Mouse (Mus musculus) neural tube, embryonic 11.5 days (tissue): ENCODE measurements at regions not wholly inside any gene's neighbourhood (a gene's known extent, or its start where the extent isn't known, plus 50 kb on each side); places are given as distances from the start of the nearest gene placed in this dataset.
A peak's percentile ranks its signal among the peaks of the same experiment; 100 is the strongest.

ENCODE experiments used
- ATAC-seq: fragments of 200-750 bp; cut with Nextera tagmentation; 2 replicates; pipeline ENCODE4 v1.8.0; 2017; ENCODE audit warnings: moderate number of reproducible peaks, mild to moderate bottlenecking, moderate TSS enrichment, moderate library complexity; ENCODE audit not compliant: insufficient read depth, low FRiP score, low TSS enrichment
- DNase-seq: peaks from one replicate; pipeline ENCODE4 v3.0.0-alpha.2; 2015; ENCODE audit warnings: low spot score
- H3K27ac ChIP-seq: fragments of 300-500 bp; sonication (generic); 2 replicates; pipeline ENCODE4 v1.5.1; 2014; ENCODE audit warnings: low read depth, mild to moderate bottlenecking, low read length
- H3K27me3 ChIP-seq: fragments of 300-500 bp; sonication (generic); 2 replicates; pipeline ENCODE4 v1.6.1; 2014; ENCODE audit warnings: mild to moderate bottlenecking, low read length, mixed read lengths; ENCODE audit not compliant: control insufficient read depth, insufficient read depth
- H3K36me3 ChIP-seq: fragments of 300-500 bp; sonication (generic); 2 replicates; pipeline ENCODE4 v1.6.1; 2014; ENCODE audit warnings: mild to moderate bottlenecking, low read length, moderate library complexity, mixed read lengths; ENCODE audit not compliant: control insufficient read depth, insufficient read depth
- H3K4me1 ChIP-seq: fragments of 300-500 bp; sonication (generic); 2 replicates; pipeline ENCODE4 v1.6.1; 2014; ENCODE audit warnings: low read length, mixed read lengths; ENCODE audit not compliant: control insufficient read depth, insufficient read depth
- H3K4me2 ChIP-seq: fragments of 300-500 bp; sonication (generic); 2 replicates; pipeline ENCODE4 v1.6.1; 2014; ENCODE audit warnings: low read depth, mild to moderate bottlenecking, moderate library complexity
- H3K4me3 ChIP-seq: fragments of 300-500 bp; sonication (generic); 2 replicates; pipeline ENCODE4 v1.5.1; 2014; ENCODE audit warnings: low read depth, low read length
- H3K9ac ChIP-seq: fragments of 300-500 bp; sonication (generic); 2 replicates; pipeline ENCODE4 v1.6.1; 2014; ENCODE audit warnings: mild to moderate bottlenecking, low read length
- H3K9me3 ChIP-seq: fragments of 300-500 bp; sonication (generic); 2 replicates; pipeline ENCODE4 v1.6.1; 2016; ENCODE audit warnings: low read length; ENCODE audit not compliant: control insufficient read depth
- WGBS: fragments of 180-500 bp; shearing (Covaris S2); extraction: QIAGEN DNeasy Blood & Tissue Kit; methylation state at CpG from one replicate; pipeline ENCODE4 v1.1.7; 2014; 5-methylcytosine and 5-hydroxymethylcytosine counted together

DNA sequence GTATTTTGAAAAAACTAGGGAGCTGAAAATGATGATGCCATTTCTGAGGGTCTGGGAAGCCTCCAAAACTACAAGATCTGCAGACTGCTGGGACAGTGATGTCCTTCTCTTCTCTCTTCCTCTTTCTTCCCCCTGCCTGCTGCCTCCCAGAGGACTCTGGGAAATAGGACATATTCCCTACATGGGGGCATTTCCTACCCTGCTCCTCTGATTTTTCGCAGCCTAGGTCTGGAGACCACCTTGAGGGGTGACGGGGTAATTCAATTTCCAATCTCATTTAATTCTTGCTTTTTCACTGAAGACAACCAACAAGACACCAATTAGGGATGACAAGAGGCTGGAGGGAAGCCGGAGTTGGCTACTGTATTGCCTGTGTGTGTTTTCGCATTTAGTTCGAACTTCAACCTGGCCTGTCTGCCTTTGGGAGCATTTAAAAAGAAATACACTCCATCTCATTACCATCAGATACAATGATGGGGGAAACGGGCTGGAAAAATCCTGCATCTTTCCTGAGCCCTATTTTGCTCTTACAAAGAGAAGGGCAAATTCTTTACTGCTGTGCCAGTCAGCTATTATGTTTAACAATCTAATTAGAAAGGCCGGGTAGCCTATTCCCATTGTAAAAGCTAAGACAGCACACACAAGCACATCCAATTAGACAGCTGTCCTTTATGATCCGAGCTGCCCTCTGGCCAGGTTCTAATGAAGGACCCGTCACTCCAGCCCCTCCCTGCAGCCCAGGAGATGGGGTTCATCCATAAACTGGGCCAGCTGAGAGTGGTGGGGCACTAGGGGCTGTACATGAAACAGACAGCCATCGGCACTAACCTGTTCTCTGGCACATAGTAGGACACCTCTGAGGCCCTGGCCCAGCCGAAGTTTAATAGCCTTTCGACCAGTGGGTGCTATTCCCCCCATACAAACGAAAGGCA lies 505.0 kb downstream of the 1700129C05Rik start:
- ATAC-seq = peak; percentile 71
- Histone ChIP-seq H3K4me1 (peaks cover 5% of the 10 kb centered on the region), H3K9ac (no peak overlapping the region), H3K4me2 (no peak overlapping the region), H3K27me3 (no peaks in the 10 kb centered on the region), H3K9me3 (no peaks in the 10 kb centered on the region), H3K4me3 (no peak overlapping the region), H3K27ac (no peak overlapping the region), H3K36me3 (no peaks in the 10 kb centered on the region)
- WGBS = 37% methylated on average over 13 of the region's 13 CpGs
- DNase-seq = peak; percentile 18

GRCm38 (mm10) chr14:58631221-58631620 lies 511.5 kb downstream of the 1700129C05Rik start:
- no peak overlapping the region for H3K9ac ChIP-seq
- H3K9me3 ChIP-seq = no peaks in the 10 kb centered on the region
- no peaks in the 10 kb centered on the region for H3K36me3 ChIP-seq
- 56% methylated on average over 9 of the region's 9 CpGs for WGBS
- H3K4me2 ChIP-seq = no peak overlapping the region
- ATAC-seq (no peak), DNase-seq (peak; percentile 21)
- no peaks in the 10 kb centered on the region for H3K4me1 ChIP-seq
- H3K27ac ChIP-seq = no peak overlapping the region
- H3K4me3 ChIP-seq = no peak overlapping the region
- no peaks in the 10 kb centered on the region for H3K27me3 ChIP-seq

- Histone ChIP-seq H3K27me3 (no peaks in the 10 kb centered on the region), H3K4me1 (no peaks in the 10 kb centered on the region), H3K4me2 (no peak overlapping the region), H3K36me3 (no peaks in the 10 kb centered on the region), H3K9me3 (no peaks in the 10 kb centered on the region), H3K9ac (no peak overlapping the region), H3K27ac (no peak overlapping the region), H3K4me3 (no peak overlapping the region)
- ATAC-seq (no peak), DNase-seq (no peak)
- WGBS = 93% methylated on average over 2 of the region's 2 CpGs
Observed at GRCm38 (mm10) chr14:58628266-58628665, 514.4 kb downstream of the 1700129C05Rik start.

DNA sequence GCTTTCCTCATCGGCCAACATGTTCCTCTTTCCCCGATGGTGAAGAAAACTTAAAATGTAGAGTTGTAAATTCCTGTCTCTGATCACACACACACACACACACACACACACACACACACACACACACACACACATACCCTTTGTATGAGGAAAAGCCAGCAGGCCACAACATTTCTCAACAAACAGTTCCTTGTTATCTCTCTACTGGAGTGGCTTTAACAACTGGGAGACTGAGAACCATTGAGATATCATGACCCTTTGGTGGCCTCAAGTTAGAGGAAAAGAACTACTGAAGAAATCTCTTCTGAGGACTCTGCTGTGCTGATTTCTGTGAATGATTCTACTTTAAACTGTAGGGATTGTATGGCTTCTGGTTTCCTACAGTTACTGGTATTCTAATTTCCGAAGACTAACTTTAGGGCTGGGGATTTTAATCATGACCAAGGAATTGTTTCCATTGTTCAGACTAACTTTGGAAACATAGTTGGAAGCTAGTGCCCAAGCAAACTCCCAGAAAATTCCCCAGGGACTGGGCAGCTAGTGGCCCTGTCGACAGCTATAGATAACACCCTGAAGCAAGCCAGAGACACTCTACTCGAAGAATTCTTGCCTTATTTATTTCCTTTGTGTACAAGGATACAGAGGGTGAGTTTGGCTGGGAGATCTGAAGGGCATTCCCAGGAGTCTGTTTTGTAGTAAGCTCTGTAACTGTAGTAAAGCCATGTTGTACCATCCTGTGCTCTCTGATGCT lies 516.0 kb downstream of the 1700129C05Rik start:
- ATAC-seq (no peak), DNase-seq (no peak)
- H3K9me3 ChIP-seq = no peaks in the 10 kb centered on the region
- no peaks in the 10 kb centered on the region for H3K27me3 ChIP-seq
- no peak overlapping the region for H3K4me2 ChIP-seq
- H3K36me3 ChIP-seq = no peaks in the 10 kb centered on the region
- H3K4me1 ChIP-seq = no peaks in the 10 kb centered on the region
- no peak overlapping the region for H3K4me3 ChIP-seq
- no peak overlapping the region for H3K27ac ChIP-seq
- 83% methylated on average over 5 of the region's 5 CpGs for WGBS
- no peak overlapping the region for H3K9ac ChIP-seq

- Histone ChIP-seq H3K4me2 (no peak overlapping the region), H3K9me3 (no peaks in the 10 kb centered on the region), H3K9ac (no peak overlapping the region), H3K4me1 (0 out of 2 replicates have a peak, but pooled peaks cover 2% of the 10 kb centered on the region), H3K36me3 (no peaks in the 10 kb centered on the region), H3K27ac (no peak overlapping the region), H3K4me3 (no peak overlapping the region), H3K27me3 (no peaks in the 10 kb centered on the region)
- 90% methylated on average over 2 of the region's 2 CpGs for WGBS
- ATAC-seq (no peak), DNase-seq (no peak)
Observed at GRCm38 (mm10) chr14:58620186-58620585, 522.5 kb downstream of the 1700129C05Rik start.

DNA sequence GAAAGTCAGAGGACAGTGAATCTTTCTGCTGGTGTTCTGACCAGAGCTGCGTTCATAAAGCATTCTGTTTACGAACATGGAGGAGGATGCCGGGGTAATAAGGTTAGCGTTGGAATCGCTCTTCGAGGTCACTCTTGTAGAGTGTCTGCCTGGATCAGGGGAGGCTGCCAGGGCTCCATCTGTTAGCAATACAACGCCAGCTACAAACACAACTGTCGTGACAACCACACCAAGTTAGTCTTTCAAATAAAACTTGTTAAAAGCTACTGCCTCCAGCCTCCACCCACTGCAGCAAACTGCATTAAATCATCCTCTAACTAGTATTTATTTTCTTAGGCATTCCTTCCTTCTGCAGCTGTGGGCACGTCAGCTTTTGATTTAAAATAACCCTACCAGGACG lies 525.0 kb downstream of the 1700129C05Rik start:
- Histone ChIP-seq H3K27me3 (no peaks in the 10 kb centered on the region), H3K9me3 (no peaks in the 10 kb centered on the region), H3K4me2 (no peak overlapping the region), H3K4me3 (no peak overlapping the region), H3K4me1 (0 out of 2 replicates have a peak, but pooled peaks cover 2% of the 10 kb centered on the region), H3K9ac (no peak overlapping the region), H3K36me3 (no peaks in the 10 kb centered on the region), H3K27ac (no peak overlapping the region)
- DNase-seq = no peak
- ATAC-seq = no peak
- 54% methylated on average over 10 of the region's 10 CpGs for WGBS

GRCm38 (mm10) chr14:58608216-58608615 lies 534.5 kb downstream of the 1700129C05Rik start:
- ATAC-seq (no peak), DNase-seq (no peak)
- Histone ChIP-seq H3K27me3 (no peaks in the 10 kb centered on the region), H3K36me3 (no peaks in the 10 kb centered on the region), H3K4me2 (no peak overlapping the region), H3K4me3 (no peak overlapping the region), H3K4me1 (no peaks in the 10 kb centered on the region), H3K9me3 (no peaks in the 10 kb centered on the region), H3K27ac (no peak overlapping the region), H3K9ac (no peak overlapping the region)
- WGBS = 57% methylated on average over 4 of the region's 4 CpGs

DNA sequence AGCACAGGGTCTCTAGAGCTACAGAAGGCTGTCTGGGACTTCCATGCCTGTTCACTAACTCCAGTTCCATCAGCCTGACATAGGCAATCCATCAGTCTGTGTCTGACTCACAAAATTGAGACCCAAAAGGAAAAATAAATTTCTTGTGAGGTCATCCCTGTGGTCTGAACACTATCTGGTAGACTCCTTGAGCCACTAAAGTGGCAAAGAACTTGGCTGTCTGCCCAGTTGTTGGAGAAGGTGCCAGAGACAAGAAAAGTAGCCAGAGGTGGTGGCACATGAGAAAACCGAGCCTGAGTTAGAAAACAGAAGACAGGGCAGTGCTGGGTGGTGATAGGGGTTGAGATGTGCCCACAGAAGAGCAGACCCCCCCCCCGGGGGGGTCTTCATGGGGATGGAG lies 535.0 kb downstream of the 1700129C05Rik start:
- H3K27me3 ChIP-seq = no peaks in the 10 kb centered on the region
- no peak overlapping the region for H3K9ac ChIP-seq
- no peak for DNase-seq
- ATAC-seq = no peak
- WGBS = 76% methylated on average over 2 of the region's 2 CpGs
- no peak overlapping the region for H3K4me3 ChIP-seq
- no peak overlapping the region for H3K27ac ChIP-seq
- no peaks in the 10 kb centered on the region for H3K9me3 ChIP-seq
- H3K4me2 ChIP-seq = no peak overlapping the region
- H3K36me3 ChIP-seq = no peaks in the 10 kb centered on the region
- H3K4me1 ChIP-seq = no peaks in the 10 kb centered on the region
